Mouse (Mus musculus) E14TG2a.4 (cell line): ENCODE measurements at regions not wholly inside any gene's neighbourhood (a gene's known extent, or its start where the extent isn't known, plus 50 kb on each side); places are given as distances from the start of the nearest gene placed in this dataset.

Source experiments
- CTCF ChIP-seq: conservative IDR thresholded peaks from 2 replicates; pipeline ENCODE4 v1.5.1; 2014; ENCODE audit warnings: low read length
- POU5F1 ChIP-seq: IDR thresholded peaks from 2 replicates; pipeline ENCODE4 v1.6.1; 2014; ENCODE audit warnings: low read length, borderline replicate concordance

- TF ChIP-seq CTCF (no peak), POU5F1 (no peak)
These were observed 244.8 kb upstream of the Rtl1 start for GRCm38 (mm10) chr12:109844723-109845601.
